Mouse (Mus musculus): ENCODE measurements around the gene Tmem273.
A peak's percentile ranks its signal among the peaks of the same experiment; 100 is the strongest.

Gene Tmem273

GRCm38 (mm10) chr14:32814961-32815360 lies 29.2 kb downstream of the Tmem273 start:
- DNase-seq = no peak

DNA sequence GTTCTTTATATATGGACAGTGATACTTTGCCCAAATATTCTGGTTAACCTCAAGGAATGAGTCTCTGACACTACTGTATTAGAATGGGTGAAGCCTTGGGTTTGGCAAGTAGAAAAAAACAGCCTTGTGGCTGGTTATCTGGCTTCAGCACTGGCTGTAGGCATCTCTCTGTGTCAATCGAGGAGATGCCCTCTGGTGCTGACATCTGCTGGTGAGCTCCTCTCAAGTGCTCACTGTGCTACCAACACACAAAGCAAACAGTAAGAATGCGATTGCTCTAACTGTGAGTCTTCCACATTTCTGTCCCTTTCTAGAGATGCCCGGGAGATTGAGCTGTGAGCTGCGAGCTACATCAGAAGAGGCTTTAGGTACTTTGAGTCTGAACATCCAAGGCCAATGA lies 30.8 kb downstream of the Tmem273 start:
- no peak for DNase-seq

GRCm38 (mm10) chr14:32817258-32817657 lies 31.5 kb downstream of the Tmem273 start:
- peak; percentile 9 to 37 for DNase-seq

GRCm38 (mm10) chr14:32819297-32819696 lies 33.5 kb downstream of the Tmem273 start:
- DNase-seq = no peak

DNA sequence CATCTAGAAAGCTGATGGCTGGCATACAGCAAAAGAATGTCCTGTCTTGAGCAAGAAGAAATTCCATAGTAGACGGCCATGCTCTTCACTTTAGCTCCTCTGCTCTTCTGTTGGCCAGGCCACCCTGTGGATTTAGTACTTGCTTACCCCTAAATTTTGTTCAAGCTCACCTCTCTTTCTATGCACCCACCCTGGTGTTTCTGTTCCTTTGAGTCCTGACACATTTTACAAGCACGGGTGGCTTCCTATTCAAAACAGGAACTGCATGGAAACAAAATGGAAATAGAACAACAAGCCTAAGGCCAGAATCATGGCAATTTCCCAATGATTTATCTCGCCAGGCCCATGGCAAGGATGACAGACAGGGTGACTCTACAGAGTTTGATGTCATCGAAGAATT lies 37.0 kb downstream of the Tmem273 start:
- no peak for DNase-seq

DNA sequence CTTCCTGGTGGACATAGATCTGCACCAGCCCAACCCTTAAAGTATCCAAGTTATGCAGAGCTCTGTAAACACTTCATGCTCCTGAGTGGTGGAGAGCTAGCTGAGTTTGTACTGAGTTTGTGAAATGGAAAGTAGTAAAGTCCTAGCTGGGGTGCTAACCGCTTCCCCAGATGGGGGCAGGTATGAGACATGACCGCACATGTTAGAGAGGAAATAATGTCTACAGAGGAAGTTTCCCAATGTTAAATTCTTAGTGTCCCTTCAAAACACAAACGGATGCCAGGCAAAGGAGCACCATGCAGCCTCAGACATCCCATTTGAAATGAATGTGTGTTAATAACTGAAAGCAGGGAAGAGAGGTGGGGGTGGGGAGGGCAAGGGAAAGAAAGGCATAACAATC lies 38.1 kb downstream of the Tmem273 start:
- no peak for DNase-seq

- no peak for DNase-seq
Observed at GRCm38 (mm10) chr14:32824267-32825150, 38.7 kb downstream of the Tmem273 start.

DNA sequence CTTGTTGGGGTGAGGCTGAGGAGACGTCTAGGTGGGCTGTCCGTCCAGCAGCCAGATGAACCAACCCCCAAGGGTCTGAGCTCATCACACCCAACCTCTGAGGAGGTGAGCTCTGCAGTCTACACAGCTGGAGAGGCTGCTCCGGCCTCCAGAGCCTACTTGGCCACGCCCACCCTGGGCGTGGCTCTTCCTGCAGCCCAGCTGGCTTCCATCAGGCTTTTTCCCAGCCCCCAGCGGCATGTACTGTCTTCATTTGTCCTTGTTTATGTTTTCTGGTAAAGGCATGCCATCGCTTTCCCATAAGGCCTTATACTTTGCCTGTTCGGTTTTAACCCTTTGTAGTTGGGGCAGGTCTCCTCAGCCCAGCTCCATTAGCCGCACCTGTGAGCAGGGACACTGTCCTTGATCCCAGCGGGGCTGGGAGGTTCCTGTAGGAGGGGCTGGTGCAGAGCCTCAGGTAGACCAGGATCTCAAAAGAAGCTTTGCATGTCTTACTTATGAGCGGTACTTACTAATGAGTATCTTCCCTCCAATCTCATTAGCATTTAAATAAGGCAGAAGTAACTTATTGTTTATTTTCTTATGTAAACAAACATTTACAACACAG lies 39.8 kb downstream of the Tmem273 start:
- peak; percentile 38 to 56 for DNase-seq

DNA sequence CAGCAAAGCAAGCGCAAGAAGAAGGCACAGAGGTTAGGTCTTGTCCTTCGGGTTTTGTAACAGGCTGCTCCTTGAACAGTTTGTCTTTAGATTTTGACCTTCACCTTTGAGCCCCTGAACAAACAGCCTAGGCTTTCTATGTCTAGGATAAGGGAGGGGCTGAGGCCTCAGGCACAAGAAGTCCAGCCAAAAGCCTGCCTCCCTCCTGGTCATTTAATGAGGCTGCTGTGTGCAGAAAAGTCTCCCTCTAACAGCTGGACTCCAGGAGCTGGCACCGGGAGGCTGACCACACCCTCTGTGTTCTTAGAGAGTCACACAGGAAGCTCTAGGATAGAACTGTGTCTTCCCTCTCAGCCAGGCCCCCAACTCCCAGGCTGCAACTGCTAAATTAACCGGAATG lies 41.4 kb downstream of the Tmem273 start:
- DNase-seq = peak; percentile 53 to 72

- DNase-seq = peak; percentile 22 to 47
Observed at GRCm38 (mm10) chr14:32827994-32828650, 42.4 kb downstream of the Tmem273 start.

- DNase-seq = no peak
Observed at GRCm38 (mm10) chr14:32833847-32834246, 48.1 kb downstream of the Tmem273 start, which contains the start of gene Fam170b. TSS of gene Fam170b (plus strand) at chr14:32833962.

DNA sequence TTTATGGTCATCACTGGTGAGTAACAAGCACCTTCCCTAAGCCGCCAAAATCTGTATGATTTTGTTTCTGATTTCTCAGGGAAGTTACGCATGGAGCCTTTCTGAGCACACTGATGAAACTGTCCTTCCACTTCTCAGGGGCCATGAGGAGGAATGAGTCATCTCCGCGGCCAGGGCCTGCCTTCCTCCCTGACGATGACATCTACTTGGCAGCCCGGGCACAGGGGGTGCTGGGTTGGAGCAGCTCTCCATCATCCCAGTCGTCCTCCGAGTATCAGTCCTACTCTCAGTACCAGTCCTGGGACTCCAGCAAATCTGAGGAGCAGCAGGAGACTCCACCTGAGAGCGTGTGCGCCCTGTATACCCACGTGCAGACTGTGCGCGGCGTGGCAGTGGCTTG lies 49.4 kb downstream of the Tmem273 start:
- DNase-seq = no peak

DNA sequence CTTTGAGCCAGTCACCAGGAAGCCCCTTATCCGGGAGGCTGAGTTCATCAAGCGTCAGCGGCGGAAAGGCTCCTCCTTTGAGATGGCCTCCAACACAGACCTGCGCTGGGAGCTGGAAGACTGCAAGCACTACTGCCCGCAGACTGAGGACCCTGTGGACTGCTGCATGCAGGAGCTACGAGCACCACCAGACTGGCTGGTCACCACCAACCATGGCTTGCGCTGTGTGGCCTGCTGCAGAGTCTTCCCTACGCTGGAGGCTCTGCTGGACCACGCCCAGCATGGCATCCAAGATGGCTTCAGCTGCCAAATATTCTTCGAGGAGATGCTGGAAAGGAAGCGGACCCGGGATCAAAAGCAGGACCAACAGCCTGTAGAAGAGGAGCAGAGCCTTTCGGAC lies 49.8 kb downstream of the Tmem273 start:
- no peak for DNase-seq

DNA sequence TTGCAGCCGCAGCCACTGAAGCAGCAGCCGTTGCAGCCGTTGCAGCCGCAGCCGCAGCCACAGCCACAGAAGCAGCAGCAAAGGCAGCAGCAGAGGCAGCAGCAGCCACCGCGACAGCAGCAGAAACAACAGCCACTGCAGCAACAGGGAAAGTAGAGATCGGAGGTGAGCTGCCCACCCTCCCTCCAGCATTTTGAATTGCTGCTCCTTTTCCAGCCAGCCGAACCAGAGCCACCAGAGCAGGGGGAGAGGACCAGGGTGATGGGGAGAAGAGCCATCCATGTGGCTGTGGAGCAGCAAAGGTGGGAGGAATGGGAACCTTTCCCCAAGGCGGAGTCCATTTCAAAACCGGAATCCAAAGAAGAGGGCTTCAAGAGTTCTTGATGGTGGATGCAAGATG lies 50.4 kb downstream of the Tmem273 start:
- DNase-seq = no peak

GRCm38 (mm10) chr14:32842052-32842451 lies 56.3 kb downstream of the Tmem273 start:
- DNase-seq = no peak

DNA sequence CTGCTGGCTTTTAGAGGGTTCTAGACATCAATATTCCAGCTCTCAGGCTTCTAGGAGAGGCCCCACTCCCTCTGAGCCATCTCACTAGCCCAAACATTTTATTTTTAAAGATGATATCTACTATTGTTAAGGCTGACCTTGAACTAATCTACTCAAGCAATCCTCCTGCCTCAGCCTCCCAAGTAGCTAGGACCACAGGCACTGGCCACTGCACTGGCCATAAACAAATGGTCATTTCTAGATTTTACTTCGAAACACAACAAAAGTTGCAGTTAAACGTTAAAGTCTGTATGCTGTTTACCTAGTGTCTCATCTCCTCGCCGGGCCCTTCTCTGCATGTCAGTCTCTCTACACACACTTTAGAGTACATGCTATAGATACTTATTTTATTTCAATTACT lies 68.3 kb downstream of the Tmem273 start:
- DNase-seq = no peak

GRCm38 (mm10) chr14:32856246-32856645 lies 70.5 kb downstream of the Tmem273 start:
- no peak for DNase-seq

- DNase-seq = peak; percentile 47 to 58
Observed at GRCm38 (mm10) chr14:32856681-32857328, 71.0 kb downstream of the Tmem273 start, which contains the start of gene Vstm4. TSS of gene Vstm4 (plus strand) at chr14:32856756.

GRCm38 (mm10) chr14:32858361-32858760 lies 72.6 kb downstream of the Tmem273 start:
- DNase-seq = no peak

- DNase-seq = no peak
Observed at GRCm38 (mm10) chr14:32858941-32859510, 73.3 kb downstream of the Tmem273 start.

DNA sequence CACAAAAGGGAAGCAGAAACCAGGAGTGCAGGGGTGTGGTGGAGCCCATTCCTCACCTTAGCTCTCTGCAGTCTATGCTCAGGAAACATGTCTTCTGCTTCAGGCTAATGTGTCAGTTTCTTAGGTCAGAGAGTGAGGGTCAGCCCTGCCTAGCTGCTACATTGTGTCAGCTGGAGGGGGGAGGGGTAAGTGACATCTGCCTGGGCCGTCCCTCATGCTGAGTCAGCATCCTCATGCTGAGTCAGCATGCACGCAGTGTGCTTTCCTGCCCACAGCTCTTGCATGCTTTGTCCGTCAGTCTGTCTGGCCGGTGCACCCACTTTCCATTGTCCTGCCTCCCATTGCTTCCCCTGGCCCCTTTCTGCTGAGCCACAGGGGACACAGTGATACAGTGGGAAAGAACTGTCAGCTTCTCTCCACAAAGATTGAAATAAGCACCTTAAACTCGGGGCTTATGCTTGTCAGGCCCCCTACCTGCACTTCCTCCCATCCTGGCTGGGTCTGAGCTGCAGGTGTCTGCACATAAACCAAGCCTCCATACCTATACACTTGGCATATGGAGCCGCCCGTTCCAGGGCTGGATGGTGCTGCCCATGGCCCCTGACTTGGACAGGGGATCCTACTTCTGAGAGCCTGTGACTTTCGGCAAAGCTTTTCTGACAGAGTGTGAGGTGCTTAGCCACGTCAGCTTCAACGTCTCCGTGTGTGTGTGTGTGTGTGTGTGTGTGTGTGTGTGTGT lies 74.2 kb downstream of the Tmem273 start:
- no peak for DNase-seq

DNA sequence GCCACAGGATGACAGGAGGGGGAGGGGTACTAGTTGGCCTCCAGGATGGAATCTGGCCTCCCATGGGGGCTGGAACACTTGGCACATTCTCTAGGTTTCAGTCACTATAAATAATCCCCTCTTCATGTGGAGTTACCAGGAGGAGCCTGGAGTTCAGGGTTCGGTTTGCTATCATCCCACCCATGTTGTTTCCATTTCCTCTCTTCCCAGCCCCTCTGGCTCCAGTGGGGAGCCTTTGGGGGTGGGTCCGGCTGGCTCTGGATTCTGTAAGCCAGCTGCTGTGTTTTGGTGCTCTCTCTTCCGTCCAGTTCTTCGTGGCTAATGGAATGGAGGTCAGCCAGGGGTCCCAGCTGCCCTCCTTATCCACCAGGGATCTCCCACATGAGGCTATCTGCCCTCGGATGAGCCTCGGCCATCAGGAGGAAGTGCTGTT lies 75.4 kb downstream of the Tmem273 start:
- no peak for DNase-seq

Data from lung, adult 18-20 months (tissue).